Mouse (Mus musculus) brain, embryonic 14.5 days (tissue): ENCODE results near the gene Fbxw11.

Experiments
- CTCF ChIP-seq: fragments of 200-500 bp; IDR thresholded peaks from 2 replicates; pipeline ENCODE4 v1.5.1; 2012; ENCODE audit warnings: inconsistent platforms, mild to moderate bottlenecking, moderate library complexity, borderline replicate concordance; ENCODE audit not compliant: insufficient read depth, insufficient read length; ENCODE audit errors: extremely low read depth
- POLR2A ChIP-seq: fragments of 200-500 bp; IDR thresholded peaks from 2 replicates; pipeline ENCODE4 v1.6.1; 2012; ENCODE audit warnings: mild to moderate bottlenecking, inconsistent platforms, borderline replicate concordance; ENCODE audit not compliant: poor library complexity, insufficient read depth, insufficient read length, severe bottlenecking; ENCODE audit errors: extremely low read depth

DNA sequence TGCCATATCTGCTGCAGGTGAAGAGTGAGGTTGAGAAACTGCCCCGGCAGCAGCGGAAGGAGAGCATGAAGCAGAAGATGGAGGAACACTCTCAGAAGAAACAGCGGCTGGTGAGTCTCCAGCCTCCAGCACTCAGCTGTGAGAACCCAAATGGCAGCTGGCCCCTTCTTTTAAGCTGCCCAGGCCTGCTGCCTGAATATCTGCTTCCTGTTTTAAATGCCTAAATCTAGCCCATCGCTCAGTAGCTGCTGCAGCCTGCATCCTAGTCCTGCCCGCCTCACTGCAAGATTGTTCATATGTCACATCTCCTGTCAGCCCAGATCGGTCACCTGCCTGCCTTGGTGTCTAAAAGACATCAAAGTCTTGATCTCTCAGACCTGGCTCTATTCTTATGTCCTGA, 31.9 kb upstream of the Fbxw11 start:
- no peak for TF ChIP-seq CTCF
- no peak for TF ChIP-seq POLR2A
